Mouse (Mus musculus): ENCODE results near the gene Dtx2. TPM values are rescaled to one million over a fixed set of nuclear protein-coding genes. Genes with fewer than 3 reads are reported as not detected.

Dtx2 gene
- total and polyA plus RNA-seq, 3 experiments: 16.0 to 43.7 (median 20.4) TPM

DNA sequence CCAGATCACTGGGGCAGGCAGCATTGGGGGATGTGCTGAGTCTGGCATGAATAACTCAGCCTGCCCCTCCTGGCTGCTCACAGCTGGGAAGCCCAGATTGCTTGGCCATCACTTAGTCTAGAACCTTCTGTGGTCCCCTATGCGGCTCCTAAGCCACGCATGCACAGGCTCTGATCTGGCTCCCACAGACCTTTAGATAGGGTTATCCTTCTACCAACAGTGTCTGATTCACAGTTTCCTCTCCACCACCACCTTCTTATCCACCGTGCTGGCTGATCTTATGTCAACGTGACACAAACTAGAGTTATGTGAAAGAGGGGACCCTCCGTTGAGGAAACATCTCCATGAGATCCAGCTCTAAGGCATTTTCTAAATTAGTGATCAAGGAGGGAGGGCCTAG lies 80.5 kb downstream of the Dtx2 start:
- no peaks in the 10 kb centered on the region for H3K36me3 ChIP-seq (replicated peaks in 1 of 2; ENCODE audit: control insufficient read depth in 1 of 2, insufficient read depth in 1 of 2, low read length in 1 of 2)
- peaks cover 85% of the 10 kb centered on the region for H3K27me3 ChIP-seq (replicated peaks)
- dilution Hi-C loops (cut with MboI; ENCODE audit: extremely low pct_ligation_motif_present, extremely low pct_unique_long_range_greater_than_20kb, low sequenced_read_pairs) (no loop called here), in situ Hi-C loops (cut with MboI; ENCODE audit: low pct_ligation_motif_present, low pct_unique_long_range_greater_than_20kb, low sequenced_read_pairs) (no loop called here)
- H3K4me2 ChIP-seq (ENCODE audit: insufficient read depth, low read depth, poor library complexity, severe bottlenecking): no peak overlapping the region
- H3K9ac ChIP-seq (ENCODE audit: insufficient read depth, low read depth): no peak overlapping the region
- no peak overlapping the region for H3K4me3 ChIP-seq (replicated peaks in 1 of 3; ENCODE audit: low read depth in 2 of 3, low read length in 2 of 3, poor library complexity in 1 of 3)
- no peaks in the 10 kb centered on the region for H3K79me2 ChIP-seq (replicated peaks; ENCODE audit: control insufficient read depth, extremely low read depth, insufficient read depth, poor library complexity, severe bottlenecking)
- TF ChIP-seq CHD1 (IDR thresholded peaks at IDR 0.05; ENCODE audit: low read depth, low read length) (no peak), MAFK (IDR thresholded peaks at IDR 0.05; ENCODE audit: insufficient replicate concordance, low read length) (no peak), JUND (conservative IDR thresholded peaks at IDR 0.05; ENCODE audit: low read depth, low read length) (no peak), POLR2A (IDR thresholded peaks at IDR 0.05; ENCODE audit: low read depth, low read length) (no peak), EP300 (IDR thresholded peaks at IDR 0.05; ENCODE audit: low read length) (no peak), ZMIZ1 (IDR thresholded peaks at IDR 0.05; ENCODE audit: low read depth, low read length) (no peak), RCOR1 (conservative IDR thresholded peaks at IDR 0.05; ENCODE audit: low read depth, low read length) (no peak), CHD2 (IDR thresholded peaks at IDR 0.05; ENCODE audit: low read length) (no peak), E2F4 (IDR thresholded peaks at IDR 0.05; ENCODE audit: insufficient replicate concordance, low read depth, low read length) (no peak), ETS1 (conservative IDR thresholded peaks at IDR 0.05; ENCODE audit: low read depth, low read length) (no peak), MEF2A (IDR thresholded peaks at IDR 0.05; ENCODE audit: borderline replicate concordance, low read depth, low read length) (no peak), IRF4 (IDR thresholded peaks at IDR 0.05; ENCODE audit: low read depth, low read length) (no peak), KAT2A (IDR thresholded peaks at IDR 0.05; ENCODE audit: insufficient replicate concordance, low read length) (no peak), USF1 (IDR thresholded peaks at IDR 0.05; ENCODE audit: low read depth, low read length) (no peak), GABPA (IDR thresholded peaks at IDR 0.05; ENCODE audit: insufficient replicate concordance, low read depth, low read length) (no peak), SMC3 (IDR thresholded peaks at IDR 0.05; ENCODE audit: low read depth, low read length) (no peak), TCF12 (IDR thresholded peaks at IDR 0.05; ENCODE audit: low read depth, low read length) (no peak), BHLHE40 (IDR thresholded peaks at IDR 0.05; ENCODE audit: low read depth, low read length) (no peak), MAZ (IDR thresholded peaks at IDR 0.05; ENCODE audit: low read depth, low read length) (no peak)
- no peak for DNase-seq (ENCODE audit: extremely low read depth)
- no peak overlapping the region for H3K27ac ChIP-seq (ENCODE audit: insufficient read depth, low read depth)
- 0 out of 4 replicates have a peak, but pooled peaks cover 0 to 4% of the 10 kb centered on the region in 2 experiments for H3K4me1 ChIP-seq (ENCODE audit: control insufficient read depth in 1 of 2, insufficient read depth in 2 of 2)
- peaks cover 4% of the 10 kb centered on the region for H3K9me3 ChIP-seq (replicated peaks; ENCODE audit: low read length)

DNA sequence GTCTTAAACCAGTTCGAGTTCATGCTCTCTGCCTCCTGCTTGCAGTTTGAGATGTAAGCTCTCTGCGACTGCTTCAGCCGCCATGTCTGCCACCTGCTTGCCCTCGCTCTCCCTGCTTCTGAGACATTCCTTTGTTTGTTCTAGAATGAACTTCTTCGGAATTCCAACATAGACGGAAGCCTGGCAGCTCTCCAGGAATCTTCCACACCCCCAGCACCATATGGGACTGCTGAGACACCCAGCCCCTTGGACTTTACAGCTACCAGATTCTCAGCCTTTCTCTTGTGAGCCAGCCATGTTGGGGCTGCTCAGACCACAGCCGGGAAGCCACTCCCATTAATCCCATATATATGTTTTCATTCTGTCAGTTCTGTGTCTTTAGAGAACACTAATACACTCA lies 81.7 kb downstream of the Dtx2 start:
- dilution Hi-C loops (cut with MboI; ENCODE audit: extremely low pct_ligation_motif_present, extremely low pct_unique_long_range_greater_than_20kb, low sequenced_read_pairs): no loop called here
- DNase-seq (ENCODE audit: extremely low read depth): no peak
- no peak overlapping the region for H3K27ac ChIP-seq (ENCODE audit: insufficient read depth, low read depth)
- no peaks in the 10 kb centered on the region for H3K36me3 ChIP-seq (replicated peaks in 1 of 2; ENCODE audit: control insufficient read depth in 1 of 2, insufficient read depth in 1 of 2, low read length in 1 of 2)
- peaks cover 4% of the 10 kb centered on the region for H3K9me3 ChIP-seq (replicated peaks; ENCODE audit: low read length)
- H3K27me3 ChIP-seq (replicated peaks): peaks cover 84% of the 10 kb centered on the region
- no peak overlapping the region for H3K4me2 ChIP-seq (ENCODE audit: insufficient read depth, low read depth, poor library complexity, severe bottlenecking)
- no peak overlapping the region for H3K9ac ChIP-seq (ENCODE audit: insufficient read depth, low read depth)
- TF ChIP-seq POLR2AphosphoS2 (IDR thresholded peaks at IDR 0.05; ENCODE audit: low read depth, low read length) (no peak), UBTF (IDR thresholded peaks at IDR 0.05; ENCODE audit: low read depth, low read length) (no peak), POLR2A (IDR thresholded peaks at IDR 0.05; ENCODE audit: low read depth, low read length) (no peak), TBP (conservative IDR thresholded peaks at IDR 0.05; ENCODE audit: low read depth, low read length) (no peak), ZNF384 (IDR thresholded peaks at IDR 0.05; ENCODE audit: low read depth, low read length) (no peak), HCFC1 (IDR thresholded peaks at IDR 0.05; ENCODE audit: low read depth, low read length) (no peak), ZKSCAN1 (IDR thresholded peaks at IDR 0.05; ENCODE audit: borderline replicate concordance, low read depth, low read length) (no peak), E2F4 (IDR thresholded peaks at IDR 0.05; ENCODE audit: insufficient replicate concordance, low read depth, low read length) (no peak), SMC3 (IDR thresholded peaks at IDR 0.05; ENCODE audit: low read depth, low read length) (no peak)
- no peaks in the 10 kb centered on the region for H3K79me2 ChIP-seq (replicated peaks; ENCODE audit: control insufficient read depth, extremely low read depth, insufficient read depth, poor library complexity, severe bottlenecking)
- no peak overlapping the region for H3K4me3 ChIP-seq (replicated peaks in 1 of 3; ENCODE audit: low read depth in 2 of 3, low read length in 2 of 3, poor library complexity in 1 of 3)
- 0 out of 4 replicates have a peak, but pooled peaks cover 3 to 4% of the 10 kb centered on the region in 2 experiments for H3K4me1 ChIP-seq (ENCODE audit: control insufficient read depth in 1 of 2, insufficient read depth in 2 of 2)
- in situ Hi-C loops (cut with MboI; ENCODE audit: low pct_ligation_motif_present, low pct_unique_long_range_greater_than_20kb, low sequenced_read_pairs): no loop called here

All from CH12.LX (cell line).